8 mouse cellular contexts compared by ENCODE assay signal in genomic region chr1:134495216-134495539, GRCm38 (mm10). TPM values are rescaled to one million over a fixed set of nuclear protein-coding genes. Genes with fewer than 3 reads are reported as not detected.
A peak's percentile ranks its signal among the peaks of the same experiment; 100 is the strongest.
DNase-seq lines count a peak whose midpoint lies in the region; ATAC-seq and TF ChIP-seq lines count a peak whose summit lies in the region.

No protein-coding gene starts in this region.

- H3K27me3 ChIP-seq in kidney, embryonic 16.5 days (ENCODE audit: insufficient read depth, low read length): no peaks in the 10 kb centered on the region
- H3K27me3 ChIP-seq in hindbrain, embryonic 16.5 days (replicated peaks; ENCODE audit: control insufficient read depth, insufficient read depth, low read length): no peaks in the 10 kb centered on the region
- no peaks in the 10 kb centered on the region for H3K27me3 ChIP-seq in midbrain, postnatal 0 days (ENCODE audit: insufficient read depth, low read length)

- TF ChIP-seq POLR2A in bone marrow macrophage, adult 2 months (IDR thresholded peaks at IDR 0.05; ENCODE audit: borderline replicate concordance, low read depth, low read length): no peak

- H3K9me3 ChIP-seq in kidney, embryonic 16.5 days (ENCODE audit: low read length): no peaks in the 10 kb centered on the region
- H3K9me3 ChIP-seq in hindbrain, embryonic 16.5 days (ENCODE audit: control insufficient read depth, low read length): no peaks in the 10 kb centered on the region
- H3K9me3 ChIP-seq in midbrain, postnatal 0 days (ENCODE audit: low read length): no peaks in the 10 kb centered on the region

- no peak for TF ChIP-seq CTCF in bone marrow macrophage, adult 2 months (IDR thresholded peaks at IDR 0.05; ENCODE audit: low read depth, low read length)
- TF ChIP-seq CTCF in midbrain, postnatal 0 days (IDR thresholded peaks at IDR 0.05): no peak

- H3K4me3 ChIP-seq in kidney, embryonic 16.5 days (ENCODE audit: low read length): peak overlapping the region; percentile 88
- H3K4me3 ChIP-seq in bone marrow macrophage, adult 2 months (ENCODE audit: insufficient read depth, low read length): peak overlapping the region; percentile 77
- H3K4me3 ChIP-seq in hindbrain, embryonic 16.5 days (ENCODE audit: low read length): peak overlapping the region; percentile 83
- peak overlapping the region; percentile 83 for H3K4me3 ChIP-seq in midbrain, postnatal 0 days (ENCODE audit: low read depth, low read length)

- WGBS in kidney, embryonic 16.5 days: 17% methylated on average over 5 of the region's 5 CpGs
- WGBS in hindbrain, embryonic 16.5 days: 19% methylated on average over 5 of the region's 5 CpGs
- 22% methylated on average over 5 of the region's 5 CpGs for WGBS in midbrain, postnatal 0 days

- H3K36me3 ChIP-seq in kidney, embryonic 16.5 days (ENCODE audit: insufficient read depth, low read length): peaks cover 4% of the 10 kb centered on the region; the same call in 1 of the 2 replicates
- H3K36me3 ChIP-seq in hindbrain, embryonic 16.5 days (ENCODE audit: control insufficient read depth, insufficient read depth, low read length): peaks cover 4% of the 10 kb centered on the region; the same call in 1 of the 2 replicates
- peaks cover 11% of the 10 kb centered on the region; the same call in 1 of the 2 replicates for H3K36me3 ChIP-seq in midbrain, postnatal 0 days (ENCODE audit: insufficient read depth, low read length)

- H3K4me2 ChIP-seq in kidney, embryonic 16.5 days (replicated peaks; ENCODE audit: low read depth, low read length): peak overlapping the region; percentile 83
- peak overlapping the region; percentile 65 for H3K4me2 ChIP-seq in hindbrain, embryonic 16.5 days (ENCODE audit: low read length)
- peak overlapping the region; percentile 69 for H3K4me2 ChIP-seq in midbrain, postnatal 0 days (ENCODE audit: low read depth, low read length, poor library complexity, severe bottlenecking)

- no peak for ATAC-seq in kidney, embryonic 16.5 days (ENCODE audit: low FRiP score, low TSS enrichment)
- no peak for ATAC-seq in hindbrain, embryonic 16.5 days
- no peak for ATAC-seq in midbrain, postnatal 0 days (ENCODE audit: low FRiP score)
- no peak for ATAC-seq in granulocyte monocyte progenitor cell, adult 5-6 weeks (replicated peaks; ENCODE audit: poor library complexity, severe bottlenecking)

- peak overlapping the region; percentile 82 for H3K9ac ChIP-seq in kidney, embryonic 16.5 days (replicated peaks; ENCODE audit: low read length)
- peak overlapping the region; percentile 80 for H3K9ac ChIP-seq in hindbrain, embryonic 16.5 days (ENCODE audit: low read depth, low read length)
- peak overlapping the region; percentile 73 for H3K9ac ChIP-seq in midbrain, postnatal 0 days (replicated peaks; ENCODE audit: low read length, poor library complexity, severe bottlenecking)

- no peak for DNase-seq in kidney, postnatal 36 days
- DNase-seq in midbrain, postnatal 0 days (ENCODE audit: low spot score): no peak
- DNase-seq in cerebellum, postnatal 10 days: no peak
- DNase-seq in gastrocnemius, postnatal 4 days (ENCODE audit: low spot score in 2 of 2): no peak

- H3K27ac ChIP-seq in kidney, embryonic 16.5 days (ENCODE audit: low read length): peak overlapping the region; percentile 95
- no peak overlapping the region for H3K27ac ChIP-seq in bone marrow macrophage, adult 2 months (ENCODE audit: insufficient read depth, low read depth, low read length)
- peak overlapping the region; percentile 93 for H3K27ac ChIP-seq in hindbrain, embryonic 16.5 days (ENCODE audit: low read depth, low read length)
- H3K27ac ChIP-seq in midbrain, postnatal 0 days (ENCODE audit: low read depth, low read length): peak overlapping the region; percentile 90

- H3K4me1 ChIP-seq in kidney, embryonic 16.5 days (ENCODE audit: insufficient read depth, low read length): peaks cover 18% of the 10 kb centered on the region
- peaks cover 3% of the 10 kb centered on the region; the same call in 1 of the 2 replicates for H3K4me1 ChIP-seq in bone marrow macrophage, adult 2 months (ENCODE audit: control insufficient read depth, insufficient read depth, low read length)
- H3K4me1 ChIP-seq in hindbrain, embryonic 16.5 days (ENCODE audit: control insufficient read depth, insufficient read depth, low read depth, low read length): peaks cover 8% of the 10 kb centered on the region
- H3K4me1 ChIP-seq in midbrain, postnatal 0 days (ENCODE audit: insufficient read depth, low read length): no peaks in the 10 kb centered on the region

RNA-seq across cellular contexts. Expression of gene Rabif, which starts 0.7 kb away (rescaled TPM):
- polyA plus RNA-seq in kidney, embryonic 16.5 days (2015; fragmentation: Nextera tagmentation; extraction: Ambion mirVana): 46.9 and 47.0 TPM in 2 replicates
- 13.5 and 15.1 TPM in 2 replicates for polyA plus RNA-seq in bone marrow macrophage, adult 2 months (2012; ENCODE audit: insufficient read depth, insufficient read length, missing spikeins)
- 78.8 and 81.5 TPM in 2 replicates for polyA plus RNA-seq in hindbrain, embryonic 16.5 days (2015; fragmentation: Nextera tagmentation; extraction: Ambion mirVana)
- 37.6 and 45.1 TPM in 2 replicates for total RNA-seq in midbrain, postnatal 0 days (2014; rRNA removed)
- 79.0 and 79.5 TPM in 2 replicates for polyA plus RNA-seq in midbrain, postnatal 0 days (2015; fragmentation: Nextera tagmentation; extraction: Ambion mirVana)
- 14.1 and 18.1 TPM in 2 replicates for total RNA-seq in granulocyte monocyte progenitor cell, adult 5-6 weeks (2014; fragmentation: Nextera tagmentation)
- 13.3 and 15.0 TPM in 2 replicates for total RNA-seq in granulocyte monocyte progenitor cell, adult 5-6 weeks (2017)
- 10 to 100 TPM; 12.0 to 13.5 TPM for total RNA-seq in gastrocnemius, postnatal 4 days (2021)

RNA-seq across cellular contexts. Expression of gene Klhl12, which starts 39.8 kb away (rescaled TPM):
- polyA plus RNA-seq in kidney, embryonic 16.5 days (2015; fragmentation: Nextera tagmentation; extraction: Ambion mirVana): 32.4 and 35.4 TPM in 2 replicates
- 3.8 and 5.0 TPM in 2 replicates for polyA plus RNA-seq in bone marrow macrophage, adult 2 months (2012; ENCODE audit: insufficient read depth, insufficient read length, missing spikeins)
- polyA plus RNA-seq in hindbrain, embryonic 16.5 days (2015; fragmentation: Nextera tagmentation; extraction: Ambion mirVana): 38.6 and 40.4 TPM in 2 replicates
- total RNA-seq in midbrain, postnatal 0 days (2014; rRNA removed): 26.4 and 42.7 TPM in 2 replicates
- polyA plus RNA-seq in midbrain, postnatal 0 days (2015; fragmentation: Nextera tagmentation; extraction: Ambion mirVana): 33.9 and 35.3 TPM in 2 replicates
- 7.8 and 9.2 TPM in 2 replicates for total RNA-seq in granulocyte monocyte progenitor cell, adult 5-6 weeks (2014; fragmentation: Nextera tagmentation)
- total RNA-seq in granulocyte monocyte progenitor cell, adult 5-6 weeks (2017): 8.7 and 9.5 TPM in 2 replicates
- total RNA-seq in gastrocnemius, postnatal 4 days (2021): 10 to 100 TPM; 12.5 to 16.1 TPM

RNA-seq across cellular contexts. Expression of gene Mgat4e, which starts 54.3 kb away (rescaled TPM):
- polyA plus RNA-seq in kidney, embryonic 16.5 days (2015; fragmentation: Nextera tagmentation; extraction: Ambion mirVana): not detected in 2 replicates
- not detected in 2 replicates for polyA plus RNA-seq in bone marrow macrophage, adult 2 months (2012; ENCODE audit: insufficient read depth, insufficient read length, missing spikeins)
- not detected in 2 replicates for polyA plus RNA-seq in hindbrain, embryonic 16.5 days (2015; fragmentation: Nextera tagmentation; extraction: Ambion mirVana)
- not detected in 2 replicates for total RNA-seq in midbrain, postnatal 0 days (2014; rRNA removed)
- not detected in 2 replicates for polyA plus RNA-seq in midbrain, postnatal 0 days (2015; fragmentation: Nextera tagmentation; extraction: Ambion mirVana)
- total RNA-seq in granulocyte monocyte progenitor cell, adult 5-6 weeks (2014; fragmentation: Nextera tagmentation): not detected in 2 replicates
- total RNA-seq in granulocyte monocyte progenitor cell, adult 5-6 weeks (2017): 0.10 TPM in 1 of 2 replicates, not detected in the other
- not detected for total RNA-seq in gastrocnemius, postnatal 4 days (2021)
